Mouse (Mus musculus): ENCODE results near the gene Ptpro. TPM values are rescaled to one million over a fixed set of nuclear protein-coding genes. Genes with fewer than 3 reads are reported as not detected.

Gene Ptpro
- polyA plus RNA-seq, 1 experiment from 2014 or later, result 3.3 TPM

GRCm38 (mm10) chr6:137386935-137387334 is 134.8 kb downstream of the Ptpro start:
- no peaks in the 10 kb centered on the region for H3K27me3 ChIP-seq (ENCODE audit: control insufficient read depth, insufficient read depth, low read length)
- H3K36me3 ChIP-seq (ENCODE audit: control insufficient read depth, insufficient read depth, low read length), result no peaks in the 10 kb centered on the region
- H3K27ac ChIP-seq (ENCODE audit: low read length), result no peak overlapping the region
- H3K9me3 ChIP-seq (replicated peaks; ENCODE audit: control insufficient read depth, low read length), result no peaks in the 10 kb centered on the region
- no peak overlapping the region for H3K4me3 ChIP-seq (replicated peaks; ENCODE audit: low read length)
- 44% methylated on average over 4 of the region's 4 CpGs for WGBS
- no peak for ATAC-seq (ENCODE audit: insufficient read depth, low FRiP score)
- no peak overlapping the region for H3K4me2 ChIP-seq (ENCODE audit: low read depth, low read length)
- H3K9ac ChIP-seq (ENCODE audit: low read length), result no peak overlapping the region
- H3K4me1 ChIP-seq (ENCODE audit: control insufficient read depth, insufficient read depth, low read length), result no peaks in the 10 kb centered on the region

- no peaks in the 10 kb centered on the region for H3K27me3 ChIP-seq (ENCODE audit: control insufficient read depth, insufficient read depth, low read length)
- no peaks in the 10 kb centered on the region for H3K9me3 ChIP-seq (replicated peaks; ENCODE audit: control insufficient read depth, low read length)
- ATAC-seq (ENCODE audit: insufficient read depth, low FRiP score), result no peak
- H3K36me3 ChIP-seq (ENCODE audit: control insufficient read depth, insufficient read depth, low read length), result no peaks in the 10 kb centered on the region
- no peak overlapping the region for H3K9ac ChIP-seq (ENCODE audit: low read length)
- H3K4me1 ChIP-seq (ENCODE audit: control insufficient read depth, insufficient read depth, low read length), result no peaks in the 10 kb centered on the region
- 55% methylated on average over 7 of the region's 7 CpGs for WGBS
- no peak overlapping the region for H3K4me2 ChIP-seq (ENCODE audit: low read depth, low read length)
- no peak overlapping the region for H3K4me3 ChIP-seq (replicated peaks; ENCODE audit: low read length)
- no peak overlapping the region for H3K27ac ChIP-seq (ENCODE audit: low read length)
Measured at GRCm38 (mm10) chr6:137395075-137395474, 143.0 kb downstream of the Ptpro start.

DNA sequence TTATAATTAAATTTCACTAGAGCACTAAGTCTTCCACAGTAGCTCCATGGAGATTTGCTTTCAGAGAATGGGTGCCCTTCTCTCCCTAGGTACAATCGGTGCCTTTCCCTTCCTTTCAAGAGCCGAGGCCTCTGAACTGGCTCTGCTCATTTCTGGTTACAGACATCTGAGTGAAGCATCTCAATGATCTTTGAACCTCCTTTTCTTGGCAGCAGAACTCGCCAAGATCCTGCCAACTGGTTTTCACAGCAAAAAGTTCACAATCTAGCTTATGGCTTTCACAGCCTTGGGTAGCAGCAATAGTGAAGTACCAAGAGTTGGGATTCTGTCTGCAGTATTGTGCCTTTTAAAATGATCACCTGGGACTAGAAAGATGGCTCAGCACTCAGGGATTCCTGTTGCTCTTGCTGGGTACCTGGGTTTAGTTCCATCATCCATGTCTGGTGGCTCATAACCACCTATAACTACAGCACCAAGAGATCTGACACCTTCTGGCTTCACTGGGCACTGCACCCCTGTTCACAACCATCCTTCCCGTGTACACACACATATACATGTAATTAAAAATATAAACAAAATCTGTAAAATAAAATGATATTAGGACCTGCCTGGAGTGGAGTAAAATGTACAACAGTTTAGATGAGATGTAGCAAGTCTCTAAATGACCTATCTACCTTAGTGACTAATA is 144.1 kb downstream of the Ptpro start:
- H3K4me2 ChIP-seq (ENCODE audit: low read depth, low read length), result no peak overlapping the region
- no peaks in the 10 kb centered on the region for H3K9me3 ChIP-seq (replicated peaks; ENCODE audit: control insufficient read depth, low read length)
- WGBS, result 78% methylated on average over 4 of the region's 4 CpGs
- no peak for ATAC-seq (ENCODE audit: insufficient read depth, low FRiP score)
- no peaks in the 10 kb centered on the region for H3K27me3 ChIP-seq (ENCODE audit: control insufficient read depth, insufficient read depth, low read length)
- no peak overlapping the region for H3K27ac ChIP-seq (ENCODE audit: low read length)
- H3K9ac ChIP-seq (ENCODE audit: low read length), result no peak overlapping the region
- H3K4me1 ChIP-seq (ENCODE audit: control insufficient read depth, insufficient read depth, low read length), result no peaks in the 10 kb centered on the region
- no peaks in the 10 kb centered on the region for H3K36me3 ChIP-seq (ENCODE audit: control insufficient read depth, insufficient read depth, low read length)
- H3K4me3 ChIP-seq (replicated peaks; ENCODE audit: low read length), result no peak overlapping the region

- H3K27ac ChIP-seq (ENCODE audit: low read length), result no peak overlapping the region
- H3K4me1 ChIP-seq (ENCODE audit: control insufficient read depth, insufficient read depth, low read length), result no peaks in the 10 kb centered on the region
- H3K9me3 ChIP-seq (replicated peaks; ENCODE audit: control insufficient read depth, low read length), result no peaks in the 10 kb centered on the region
- H3K36me3 ChIP-seq (ENCODE audit: control insufficient read depth, insufficient read depth, low read length), result no peaks in the 10 kb centered on the region
- 84% methylated on average over 2 of the region's 2 CpGs for WGBS
- H3K27me3 ChIP-seq (ENCODE audit: control insufficient read depth, insufficient read depth, low read length), result no peaks in the 10 kb centered on the region
- H3K4me3 ChIP-seq (replicated peaks; ENCODE audit: low read length), result no peak overlapping the region
- H3K4me2 ChIP-seq (ENCODE audit: low read depth, low read length), result no peak overlapping the region
- H3K9ac ChIP-seq (ENCODE audit: low read length), result no peak overlapping the region
- no peak for ATAC-seq (ENCODE audit: insufficient read depth, low FRiP score)
Measured at GRCm38 (mm10) chr6:137397358-137397757, 145.2 kb downstream of the Ptpro start.

GRCm38 (mm10) chr6:137404196-137404595 is 152.1 kb downstream of the Ptpro start:
- WGBS, result 77% methylated on average over 4 of the region's 4 CpGs
- H3K4me3 ChIP-seq (replicated peaks; ENCODE audit: low read length), result no peak overlapping the region
- no peak overlapping the region for H3K4me2 ChIP-seq (ENCODE audit: low read depth, low read length)
- no peak overlapping the region for H3K9ac ChIP-seq (ENCODE audit: low read length)
- H3K27me3 ChIP-seq (ENCODE audit: control insufficient read depth, insufficient read depth, low read length), result no peaks in the 10 kb centered on the region
- H3K27ac ChIP-seq (ENCODE audit: low read length), result no peak overlapping the region
- H3K36me3 ChIP-seq (ENCODE audit: control insufficient read depth, insufficient read depth, low read length), result no peaks in the 10 kb centered on the region
- no peaks in the 10 kb centered on the region for H3K4me1 ChIP-seq (ENCODE audit: control insufficient read depth, insufficient read depth, low read length)
- H3K9me3 ChIP-seq (replicated peaks; ENCODE audit: control insufficient read depth, low read length), result no peaks in the 10 kb centered on the region
- ATAC-seq (ENCODE audit: insufficient read depth, low FRiP score), result no peak

GRCm38 (mm10) chr6:137405690-137406089 is 153.6 kb downstream of the Ptpro start:
- Histone ChIP-seq H3K4me3 (replicated peaks; ENCODE audit: low read length) (no peak overlapping the region), H3K4me2 (ENCODE audit: low read depth, low read length) (no peak overlapping the region), H3K9me3 (replicated peaks; ENCODE audit: control insufficient read depth, low read length) (no peaks in the 10 kb centered on the region), H3K36me3 (ENCODE audit: control insufficient read depth, insufficient read depth, low read length) (no peaks in the 10 kb centered on the region), H3K4me1 (ENCODE audit: control insufficient read depth, insufficient read depth, low read length) (no peaks in the 10 kb centered on the region), H3K27me3 (ENCODE audit: control insufficient read depth, insufficient read depth, low read length) (no peaks in the 10 kb centered on the region), H3K9ac (ENCODE audit: low read length) (no peak overlapping the region), H3K27ac (ENCODE audit: low read length) (no peak overlapping the region)
- ATAC-seq (ENCODE audit: insufficient read depth, low FRiP score), result no peak
- WGBS, result 70% methylated on average over 2 of the region's 2 CpGs

- no peaks in the 10 kb centered on the region for H3K27me3 ChIP-seq (ENCODE audit: control insufficient read depth, insufficient read depth, low read length)
- no peak overlapping the region for H3K27ac ChIP-seq (ENCODE audit: low read length)
- H3K9me3 ChIP-seq (replicated peaks; ENCODE audit: control insufficient read depth, low read length), result no peaks in the 10 kb centered on the region
- no peak for ATAC-seq (ENCODE audit: insufficient read depth, low FRiP score)
- 68% methylated on average over 3 of the region's 3 CpGs for WGBS
- H3K4me3 ChIP-seq (replicated peaks; ENCODE audit: low read length), result no peak overlapping the region
- no peaks in the 10 kb centered on the region for H3K4me1 ChIP-seq (ENCODE audit: control insufficient read depth, insufficient read depth, low read length)
- no peak overlapping the region for H3K4me2 ChIP-seq (ENCODE audit: low read depth, low read length)
- no peak overlapping the region for H3K9ac ChIP-seq (ENCODE audit: low read length)
- no peaks in the 10 kb centered on the region for H3K36me3 ChIP-seq (ENCODE audit: control insufficient read depth, insufficient read depth, low read length)
Measured at GRCm38 (mm10) chr6:137410510-137410909, 158.4 kb downstream of the Ptpro start.

GRCm38 (mm10) chr6:137411901-137412378 is 159.8 kb downstream of the Ptpro start:
- ATAC-seq (ENCODE audit: insufficient read depth, low FRiP score), result no peak
- no peak overlapping the region for H3K4me3 ChIP-seq (replicated peaks; ENCODE audit: low read length)
- H3K36me3 ChIP-seq (ENCODE audit: control insufficient read depth, insufficient read depth, low read length), result no peaks in the 10 kb centered on the region
- no peaks in the 10 kb centered on the region for H3K9me3 ChIP-seq (replicated peaks; ENCODE audit: control insufficient read depth, low read length)
- no peak overlapping the region for H3K27ac ChIP-seq (ENCODE audit: low read length)
- 71% methylated on average over 2 of the region's 2 CpGs for WGBS
- H3K4me1 ChIP-seq (ENCODE audit: control insufficient read depth, insufficient read depth, low read length), result no peaks in the 10 kb centered on the region
- no peaks in the 10 kb centered on the region for H3K27me3 ChIP-seq (ENCODE audit: control insufficient read depth, insufficient read depth, low read length)
- no peak overlapping the region for H3K9ac ChIP-seq (ENCODE audit: low read length)
- no peak overlapping the region; the same call in 1 of the 2 replicates for H3K4me2 ChIP-seq (ENCODE audit: low read depth, low read length)

GRCm38 (mm10) chr6:137413045-137413444 is 160.9 kb downstream of the Ptpro start:
- 65% methylated on average over 2 of the region's 2 CpGs for WGBS
- Histone ChIP-seq H3K9ac (ENCODE audit: low read length) (no peak overlapping the region), H3K36me3 (ENCODE audit: control insufficient read depth, insufficient read depth, low read length) (no peaks in the 10 kb centered on the region), H3K27me3 (ENCODE audit: control insufficient read depth, insufficient read depth, low read length) (no peaks in the 10 kb centered on the region), H3K27ac (ENCODE audit: low read length) (no peak overlapping the region), H3K4me2 (ENCODE audit: low read depth, low read length) (no peak overlapping the region), H3K4me3 (replicated peaks; ENCODE audit: low read length) (no peak overlapping the region), H3K4me1 (ENCODE audit: control insufficient read depth, insufficient read depth, low read length) (no peaks in the 10 kb centered on the region), H3K9me3 (replicated peaks; ENCODE audit: control insufficient read depth, low read length) (no peaks in the 10 kb centered on the region)
- no peak for ATAC-seq (ENCODE audit: insufficient read depth, low FRiP score)

All from stomach, embryonic 16.5 days (tissue).